10 mouse cellular contexts compared by ENCODE assay signal in genomic region chr5:114681717-114682116, GRCm38 (mm10). TPM values are rescaled to one million over a fixed set of nuclear protein-coding genes. Genes with fewer than 3 reads are reported as not detected.
DNase-seq lines count a peak whose midpoint lies in the region; ATAC-seq and TF ChIP-seq lines count a peak whose summit lies in the region.
"Had no signal": no experiment of that assay in that cellular context is flagged by ENCODE, and none has a peak within 500 bp of the region (broad histone marks: within the 10 kb centered on the region; RNA-seq: fewer than 3 reads in every experiment).

No protein-coding gene starts in this region.

- no peaks in the 10 kb centered on the region for H3K27me3 ChIP-seq in heart, embryonic 16.5 days (ENCODE audit: control insufficient read depth, insufficient read depth, low read length)
- peaks cover 9% of the 10 kb centered on the region; the same call in 1 of the 2 replicates for H3K27me3 ChIP-seq in heart, embryonic 10.5 days (ENCODE audit: insufficient read depth, poor library complexity, severe bottlenecking)
- H3K27me3 ChIP-seq: neural tube, embryonic 12.5 days had no signal

- no peak overlapping the region for H3K4me2 ChIP-seq in heart, embryonic 16.5 days (ENCODE audit: low read depth, low read length)
- H3K4me2 ChIP-seq: neural tube, embryonic 12.5 days had no signal

- no peak for TF ChIP-seq CTCF in bone marrow, adult 2 months (IDR thresholded peaks at IDR 0.05; ENCODE audit: control insufficient read depth, insufficient read depth, low read length)

- peak overlapping the region; percentile 54 for H3K27ac ChIP-seq in heart, embryonic 16.5 days (ENCODE audit: low read length)
- H3K27ac ChIP-seq in heart, embryonic 10.5 days, result no peak overlapping the region; the same call in 1 of the 2 replicates
- H3K27ac ChIP-seq in bone marrow, adult 2 months (ENCODE audit: control insufficient read depth, insufficient read depth, low read depth, low read length, poor library complexity), result peak overlapping the region; percentile 14
- H3K27ac ChIP-seq: neural tube, embryonic 12.5 days had no signal

- no peak overlapping the region for H3K9ac ChIP-seq in heart, embryonic 16.5 days (ENCODE audit: low read length)
- H3K9ac ChIP-seq: neural tube, embryonic 12.5 days had no signal

- peaks cover 16% of the 10 kb centered on the region for H3K4me1 ChIP-seq in heart, embryonic 16.5 days (ENCODE audit: control insufficient read depth, insufficient read depth, low read length)
- peaks cover 35% of the 10 kb centered on the region for H3K4me1 ChIP-seq in heart, embryonic 10.5 days
- H3K4me1 ChIP-seq in bone marrow, adult 2 months (ENCODE audit: control insufficient read depth, insufficient read depth, low read length), result peaks cover 5% of the 10 kb centered on the region

- DNase-seq in heart, embryonic 10.5 days (ENCODE audit: low spot score), result no peak
- DNase-seq in lung, postnatal 14 days, result peak; percentile 57
- DNase-seq in embryo, embryonic 11 days, result no peak
- DNase-seq in neural tube, embryonic 10.5 days (ENCODE audit: extremely low spot score, low spot score), result no peak
- DNase-seq in thymus, postnatal 36 days, result no peak
- DNase-seq: adrenal gland, postnatal 14 days had no signal

- no peak for TF ChIP-seq POLR2A in bone marrow, adult 2 months (IDR thresholded peaks at IDR 0.05; ENCODE audit: borderline replicate concordance, control insufficient read depth, low read depth, low read length)

- peaks cover 6% of the 10 kb centered on the region; the same call in 1 of the 2 replicates for H3K36me3 ChIP-seq in heart, embryonic 16.5 days (ENCODE audit: control insufficient read depth, insufficient read depth)
- H3K36me3 ChIP-seq in heart, embryonic 10.5 days, result peaks cover 7% of the 10 kb centered on the region; the same call in 1 of the 2 replicates

- H3K4me3 ChIP-seq in heart, embryonic 16.5 days (ENCODE audit: low read length), result no peak overlapping the region
- H3K4me3 ChIP-seq in heart, embryonic 10.5 days, result no peak overlapping the region
- H3K4me3 ChIP-seq in bone marrow, adult 2 months (replicated peaks; ENCODE audit: control insufficient read depth, low read depth, low read length), result no peak overlapping the region
- H3K4me3 ChIP-seq: neural tube, embryonic 12.5 days had no signal

- H3K9me3 ChIP-seq in heart, embryonic 16.5 days (replicated peaks; ENCODE audit: control insufficient read depth, low read length), result no peaks in the 10 kb centered on the region
- no peaks in the 10 kb centered on the region for H3K9me3 ChIP-seq in heart, embryonic 10.5 days
- H3K9me3 ChIP-seq: neural tube, embryonic 12.5 days had no signal

- 61% methylated on average over 8 of the region's 8 CpGs for WGBS in heart, embryonic 16.5 days
- WGBS in heart, embryonic 10.5 days, result 68% methylated on average over 8 of the region's 8 CpGs
- WGBS in bone marrow, adult 2 months, result 37% methylated on average over 8 of the region's 8 CpGs

- no peak for ATAC-seq in heart, embryonic 16.5 days (replicated peaks; ENCODE audit: extremely low read depth, insufficient read depth, low FRiP score)
- peak; percentile 56 for ATAC-seq in common myeloid progenitor, adult 5-6 weeks (replicated peaks; ENCODE audit: low read depth, poor library complexity, severe bottlenecking)

RNA-seq across cellular contexts. Expression of gene Gltp, which starts 9.1 kb away (rescaled TPM):
- polyA plus RNA-seq in heart, embryonic 16.5 days (2015; fragmentation: Nextera tagmentation; extraction: Ambion mirVana), result 58.8 and 69.2 TPM in 2 replicates
- 65.8 and 71.8 TPM in 2 replicates for polyA plus RNA-seq in heart, embryonic 10.5 days (2016; fragmentation: Nextera tagmentation; extraction: Ambion mirVana)
- 28.3 and 33.5 TPM in 2 replicates for polyA plus RNA-seq in bone marrow, adult 2 months (2011; ENCODE audit: insufficient read depth, insufficient read length, low replicate concordance, missing spikeins)
- 40.0 and 48.6 TPM in 2 replicates for total RNA-seq in common myeloid progenitor, adult 5-6 weeks (2017)

RNA-seq across cellular contexts. Expression of gene Trpv4, which starts 23.5 kb away (rescaled TPM):
- 1.1 and 1.3 TPM in 2 replicates for polyA plus RNA-seq in heart, embryonic 16.5 days (2015; fragmentation: Nextera tagmentation; extraction: Ambion mirVana)
- 1.1 TPM in 2 replicates for polyA plus RNA-seq in heart, embryonic 10.5 days (2016; fragmentation: Nextera tagmentation; extraction: Ambion mirVana)
- 1.3 and 5.0 TPM in 2 replicates for polyA plus RNA-seq in bone marrow, adult 2 months (2011; ENCODE audit: insufficient read depth, insufficient read length, low replicate concordance, missing spikeins)
- 0.19 and 1.1 TPM in 2 replicates for total RNA-seq in common myeloid progenitor, adult 5-6 weeks (2017)

RNA-seq across cellular contexts. Expression of gene Tchp, which starts 25.8 kb away (rescaled TPM):
- 8.4 and 9.6 TPM in 2 replicates for polyA plus RNA-seq in heart, embryonic 16.5 days (2015; fragmentation: Nextera tagmentation; extraction: Ambion mirVana)
- 8.8 and 11.4 TPM in 2 replicates for polyA plus RNA-seq in heart, embryonic 10.5 days (2016; fragmentation: Nextera tagmentation; extraction: Ambion mirVana)
- polyA plus RNA-seq in bone marrow, adult 2 months (2011; ENCODE audit: insufficient read depth, insufficient read length, low replicate concordance, missing spikeins), result 15.5 and 23.5 TPM in 2 replicates
- 9.7 and 12.3 TPM in 2 replicates for total RNA-seq in common myeloid progenitor, adult 5-6 weeks (2017)
